Mouse (Mus musculus) megakaryocyte, embryonic 14.5 days (primary cell): Measurements from ENCODE around the gene Krt33a. TPM values are rescaled to one million over a fixed set of nuclear protein-coding genes. Genes with fewer than 3 reads are reported as not detected.

Source experiments
- H3K27me3 ChIP-seq: replicated peaks from 2 replicates; pipeline ENCODE3; 2012; ENCODE audit warnings: inconsistent platforms
- H3K36me3 ChIP-seq: replicated peaks from 2 replicates; pipeline ENCODE3; 2012; ENCODE audit warnings: low read length, inconsistent platforms, mixed read lengths
- H3K4me1 ChIP-seq: 2 replicates; pipeline ENCODE4 v1.6.1; 2012; ENCODE audit warnings: inconsistent platforms
- H3K4me3 ChIP-seq: replicated peaks from 2 replicates; pipeline ENCODE3; 2012; ENCODE audit warnings: moderate library complexity, mild to moderate bottlenecking, inconsistent platforms
- H3K9me3 ChIP-seq: 2 replicates; pipeline ENCODE4 v1.6.1; 2012; ENCODE audit warnings: inconsistent platforms
- FLI1 ChIP-seq: IDR thresholded peaks from 2 replicates; pipeline ENCODE4 v1.6.1; 2012; ENCODE audit warnings: low read length, inconsistent platforms, mixed read lengths
- GATA1 ChIP-seq: IDR thresholded peaks from 3 replicates; pipeline ENCODE4 v1.6.1; 2012; ENCODE audit warnings: mixed read lengths, low read length, inconsistent platforms, borderline replicate concordance
- polyA plus RNA-seq: library from polyadenylated mRNA; stranded (reverse); fragments of >175 nt; gene quantifications from 2 replicates; pipeline ENCODE4 v1.2.3, GENCODE M21; 2012; ENCODE audit warnings: low replicate concordance; ENCODE audit not compliant: insufficient read depth

Gene Krt33a
- polyA plus RNA-seq, 1 experiment: not detected

- Histone ChIP-seq H3K4me3 (no peak overlapping the region), H3K36me3 (no peaks in the 10 kb centered on the region), H3K27me3 (no peaks in the 10 kb centered on the region), H3K4me1 (no peaks in the 10 kb centered on the region), H3K9me3 (no peaks in the 10 kb centered on the region)
- TF ChIP-seq GATA1 (no peak), FLI1 (no peak)
Observed at GRCm38 (mm10) chr11:100019466-100019865, 3.5 kb upstream of the Krt33a start.

DNA sequence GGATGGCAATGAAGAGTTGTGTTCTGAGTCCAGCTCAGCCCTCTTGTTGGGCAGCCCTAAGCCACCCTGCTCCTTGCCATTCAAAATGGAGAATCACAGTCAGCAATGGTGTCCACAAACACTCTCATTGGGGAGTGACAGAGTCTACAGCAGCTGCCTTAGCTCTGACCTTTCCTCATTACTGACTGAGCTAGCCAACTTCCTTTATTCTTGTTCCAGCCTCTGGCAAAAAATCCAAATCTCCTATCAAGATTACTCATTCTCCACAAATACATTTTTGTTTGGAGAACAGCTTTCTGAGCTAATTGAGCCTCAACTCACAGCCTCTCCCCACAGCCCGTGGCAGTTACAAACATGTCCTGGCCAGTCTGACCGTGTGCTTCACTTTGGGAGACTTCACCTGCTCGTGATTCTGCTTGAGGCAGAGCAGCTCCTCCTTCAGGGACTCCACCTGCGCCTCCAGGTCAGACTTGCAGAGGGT, 2.3 kb downstream of the Krt33a start:
- no peaks in the 10 kb centered on the region for H3K36me3 ChIP-seq
- no peak overlapping the region for H3K4me3 ChIP-seq
- no peaks in the 10 kb centered on the region for H3K4me1 ChIP-seq
- H3K27me3 ChIP-seq: no peaks in the 10 kb centered on the region
- H3K9me3 ChIP-seq: no peaks in the 10 kb centered on the region
- TF ChIP-seq FLI1: no peak
- TF ChIP-seq GATA1: no peak

- H3K4me1 ChIP-seq: no peaks in the 10 kb centered on the region
- H3K27me3 ChIP-seq: no peaks in the 10 kb centered on the region
- no peaks in the 10 kb centered on the region for H3K9me3 ChIP-seq
- no peak overlapping the region for H3K4me3 ChIP-seq
- TF ChIP-seq FLI1 (no peak), GATA1 (no peak)
- no peaks in the 10 kb centered on the region for H3K36me3 ChIP-seq
Observed at GRCm38 (mm10) chr11:100010682-100011081, 5.3 kb downstream of the Krt33a start.

DNA sequence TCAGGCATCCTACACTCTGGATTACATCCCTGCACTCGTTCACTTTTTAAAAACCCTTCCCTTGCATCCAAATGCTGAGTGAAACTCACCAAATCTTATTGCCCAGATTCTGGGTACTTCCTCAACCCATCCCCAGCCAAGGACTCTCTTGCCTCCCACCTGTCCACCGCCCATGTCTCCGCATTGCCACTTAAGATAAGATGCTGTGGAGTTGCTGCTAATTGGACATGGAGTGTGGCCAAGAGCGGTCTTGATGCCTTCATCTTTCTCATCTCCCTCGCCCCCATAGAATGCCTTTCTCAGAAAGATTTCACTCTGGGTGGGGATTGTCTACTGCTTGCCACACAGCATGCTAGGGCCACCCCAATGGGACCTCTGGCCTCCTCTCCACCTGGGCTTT, 7.7 kb downstream of the Krt33a start:
- H3K9me3 ChIP-seq: no peaks in the 10 kb centered on the region
- TF ChIP-seq GATA1: no peak
- TF ChIP-seq FLI1: no peak
- no peaks in the 10 kb centered on the region for H3K36me3 ChIP-seq
- H3K4me3 ChIP-seq: no peak overlapping the region
- H3K27me3 ChIP-seq: no peaks in the 10 kb centered on the region
- no peaks in the 10 kb centered on the region for H3K4me1 ChIP-seq

DNA sequence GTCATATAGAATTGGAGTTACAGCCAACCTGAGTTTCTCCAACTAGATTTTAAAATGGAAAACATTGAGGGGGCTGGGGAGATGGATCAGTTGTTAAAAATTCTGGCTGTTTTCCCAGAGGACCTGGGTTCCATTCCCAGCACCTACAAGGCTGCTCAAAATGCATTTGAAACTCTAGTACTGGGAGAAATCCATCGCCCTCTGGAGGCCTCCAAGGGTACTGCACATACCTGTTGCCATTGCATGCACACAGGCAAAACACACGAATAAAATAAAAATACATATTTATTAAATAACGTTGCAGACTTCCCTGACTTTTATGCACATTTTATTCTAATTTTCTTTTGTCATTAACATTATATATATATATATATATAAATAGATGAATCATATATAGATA, 9.4 kb downstream of the Krt33a start:
- TF ChIP-seq GATA1: no peak
- TF ChIP-seq FLI1: no peak
- no peaks in the 10 kb centered on the region for H3K27me3 ChIP-seq
- no peaks in the 10 kb centered on the region for H3K36me3 ChIP-seq
- no peak overlapping the region for H3K4me3 ChIP-seq
- H3K9me3 ChIP-seq: peaks cover 3% of the 10 kb centered on the region; the same call in 1 of the 2 replicates
- no peaks in the 10 kb centered on the region for H3K4me1 ChIP-seq

- H3K4me1 ChIP-seq: no peaks in the 10 kb centered on the region
- TF ChIP-seq GATA1 (no peak), FLI1 (no peak)
- no peak overlapping the region for H3K4me3 ChIP-seq
- peaks cover 3% of the 10 kb centered on the region; the same call in 1 of the 2 replicates for H3K9me3 ChIP-seq
- H3K27me3 ChIP-seq: no peaks in the 10 kb centered on the region
- H3K36me3 ChIP-seq: no peaks in the 10 kb centered on the region
Observed at GRCm38 (mm10) chr11:100005905-100006304, 10.1 kb downstream of the Krt33a start.

GRCm38 (mm10) chr11:100004846-100005245, 11.2 kb downstream of the Krt33a start:
- no peaks in the 10 kb centered on the region for H3K36me3 ChIP-seq
- peaks cover 3% of the 10 kb centered on the region; the same call in 1 of the 2 replicates for H3K9me3 ChIP-seq
- TF ChIP-seq GATA1 (no peak), FLI1 (no peak)
- H3K27me3 ChIP-seq: no peaks in the 10 kb centered on the region
- H3K4me1 ChIP-seq: no peaks in the 10 kb centered on the region
- no peak overlapping the region for H3K4me3 ChIP-seq

- Histone ChIP-seq H3K36me3 (no peaks in the 10 kb centered on the region), H3K4me1 (no peaks in the 10 kb centered on the region), H3K4me3 (no peak overlapping the region), H3K9me3 (peaks cover 3% of the 10 kb centered on the region; the same call in 1 of the 2 replicates), H3K27me3 (peaks cover 2% of the 10 kb centered on the region)
- TF ChIP-seq FLI1 (no peak), GATA1 (no peak)
Observed at GRCm38 (mm10) chr11:99999091-99999490, 16.9 kb downstream of the Krt33a start.

GRCm38 (mm10) chr11:99994384-99994661, 21.7 kb downstream of the Krt33a start:
- Histone ChIP-seq H3K27me3 (peaks cover 15% of the 10 kb centered on the region), H3K4me3 (no peak overlapping the region), H3K9me3 (no peaks in the 10 kb centered on the region), H3K4me1 (no peaks in the 10 kb centered on the region), H3K36me3 (no peaks in the 10 kb centered on the region)
- no peak for TF ChIP-seq GATA1
- TF ChIP-seq FLI1: no peak

- Histone ChIP-seq H3K27me3 (peaks cover 15% of the 10 kb centered on the region), H3K36me3 (no peaks in the 10 kb centered on the region), H3K4me3 (no peak within 1 kb of the TSS), H3K9me3 (no peaks in the 10 kb centered on the region), H3K4me1 (no peaks in the 10 kb centered on the region)
- TF ChIP-seq FLI1 (no peak), GATA1 (no peak)
Observed at GRCm38 (mm10) chr11:99993620-99994383, 22.2 kb downstream of the Krt33a start, which contains the start of gene Krtap17-1. TSS of gene Krtap17-1 (minus strand) at chr11:99993994.

- Histone ChIP-seq H3K9me3 (no peaks in the 10 kb centered on the region), H3K4me1 (no peaks in the 10 kb centered on the region; the same call in 1 of the 2 replicates), H3K4me3 (no peak overlapping the region), H3K27me3 (peaks cover 17% of the 10 kb centered on the region), H3K36me3 (no peaks in the 10 kb centered on the region)
- TF ChIP-seq GATA1: no peak
- no peak for TF ChIP-seq FLI1
Observed at GRCm38 (mm10) chr11:99990571-99990970, 25.4 kb downstream of the Krt33a start.
